Mouse (Mus musculus) bone marrow macrophage, adult 2 months (primary cell): ENCODE data around the gene Smarcad1.

ENCODE experiments used
- CTCF ChIP-seq: IDR thresholded peaks from 2 replicates; pipeline ENCODE4 v1.5.1; 2012; ENCODE audit warnings: low read depth, mild to moderate bottlenecking, low read length, moderate library complexity
- POLR2A ChIP-seq: IDR thresholded peaks from 2 replicates; pipeline ENCODE4 v1.6.1; 2012; ENCODE audit warnings: mild to moderate bottlenecking, low read depth, low read length, borderline replicate concordance

- TF ChIP-seq CTCF = no peak
- TF ChIP-seq POLR2A = no peak
Observed at GRCm38 (mm10) chr6:65137802-65138201, 95.4 kb downstream of the Smarcad1 start.
